Mouse (Mus musculus) heart, embryonic 16.5 days (tissue): Measurements from ENCODE around the gene Pdzd9. TPM values are rescaled to one million over a fixed set of nuclear protein-coding genes. Genes with fewer than 3 reads are reported as not detected.

Source experiments
- ATAC-seq: fragments of 200-750 bp; cut with Nextera tagmentation; replicated peaks from 2 replicates; pipeline ENCODE4 v1.8.0; 2017; ENCODE audit warnings: moderate number of reproducible peaks; ENCODE audit not compliant: insufficient read depth, low FRiP score; ENCODE audit errors: extremely low read depth
- H3K27ac ChIP-seq: fragments of 300-500 bp; sonication (generic); 2 replicates; pipeline ENCODE4 v1.5.1; 2014; ENCODE audit warnings: mild to moderate bottlenecking, low read length, control low read depth, moderate library complexity
- H3K27me3 ChIP-seq: fragments of 300-500 bp; sonication (generic); 2 replicates; pipeline ENCODE4 v1.6.1; 2014; ENCODE audit warnings: low read length, mixed read lengths; ENCODE audit not compliant: control insufficient read depth, insufficient read depth
- H3K36me3 ChIP-seq: fragments of 300-500 bp; sonication (generic); 2 replicates; pipeline ENCODE4 v1.6.1; 2014; ENCODE audit not compliant: control insufficient read depth, insufficient read depth
- H3K4me1 ChIP-seq: fragments of 300-500 bp; sonication (generic); 2 replicates; pipeline ENCODE4 v1.6.1; 2014; ENCODE audit warnings: low read length, mixed read lengths; ENCODE audit not compliant: control insufficient read depth, insufficient read depth
- H3K4me2 ChIP-seq: fragments of 300-500 bp; sonication (generic); 2 replicates; pipeline ENCODE4 v1.6.1; 2014; ENCODE audit warnings: low read depth, mild to moderate bottlenecking, control low read depth, low read length
- H3K4me3 ChIP-seq: fragments of 300-500 bp; sonication (generic); 2 replicates; pipeline ENCODE4 v1.5.1; 2014; ENCODE audit warnings: mild to moderate bottlenecking, control low read depth, low read length
- H3K9ac ChIP-seq: fragments of 300-500 bp; sonication (generic); 2 replicates; pipeline ENCODE4 v1.6.1; 2014; ENCODE audit warnings: low read length, control low read depth
- H3K9me3 ChIP-seq: fragments of 300-500 bp; sonication (generic); replicated peaks from 2 replicates; pipeline ENCODE4 v1.6.1; 2016; ENCODE audit warnings: low read length; ENCODE audit not compliant: control insufficient read depth
- WGBS: fragments of 180-500 bp; shearing (Covaris S2); extraction: QIAGEN DNeasy Blood & Tissue Kit; methylation state at CpG from one replicate; pipeline ENCODE4 v1.1.7; 2014; 5-methylcytosine and 5-hydroxymethylcytosine counted together
- polyA plus RNA-seq: library from polyadenylated mRNA; unstranded; fragments of >200 nt; fragmentation: Nextera tagmentation; extraction: Ambion mirVana; gene quantifications from 2 replicates; pipeline ENCODE4 v1.2.1, GENCODE M21; 2015

The Pdzd9 gene
- polyA plus RNA-seq, 1 experiment from 2014 or later: 0.46 TPM

GRCm38 (mm10) chr7:120620841-120621240 lies 49.3 kb downstream of the Pdzd9 start:
- Histone ChIP-seq H3K9me3 (no peaks in the 10 kb centered on the region; the same call in 1 of the 2 replicates), H3K36me3 (no peaks in the 10 kb centered on the region), H3K27ac (no peak overlapping the region), H3K27me3 (no peaks in the 10 kb centered on the region), H3K4me1 (no peaks in the 10 kb centered on the region), H3K4me2 (no peak overlapping the region), H3K9ac (no peak overlapping the region), H3K4me3 (no peak overlapping the region)
- WGBS: 80% methylated on average over 9 of the region's 9 CpGs
- ATAC-seq: no peak

GRCm38 (mm10) chr7:120620075-120620771 lies 49.9 kb downstream of the Pdzd9 start:
- H3K27me3 ChIP-seq: no peaks in the 10 kb centered on the region
- H3K27ac ChIP-seq: no peak overlapping the region
- H3K36me3 ChIP-seq: no peaks in the 10 kb centered on the region
- WGBS: 72% methylated on average over 8 of the region's 8 CpGs
- no peak overlapping the region for H3K4me3 ChIP-seq
- H3K9ac ChIP-seq: no peak overlapping the region
- no peak overlapping the region for H3K4me2 ChIP-seq
- H3K4me1 ChIP-seq: no peaks in the 10 kb centered on the region
- H3K9me3 ChIP-seq: no peaks in the 10 kb centered on the region; the same call in 1 of the 2 replicates
- no peak for ATAC-seq

Other genes with a start within 250 kb of the Pdzd9 start
- 524 and 529 TPM in 2 replicates for gene Uqcrc2, start 35.2 kb downstream of the Pdzd9 start, polyA plus RNA-seq
- 6.9 and 8.5 TPM in 2 replicates for gene Mosmo, start 7.3 kb upstream of the Pdzd9 start, polyA plus RNA-seq
- gene Vwa3a, start 69.0 kb upstream of the Pdzd9 start, polyA plus RNA-seq: 1.0 TPM in 2 replicates
- gene Gm5737, start 142.0 kb upstream of the Pdzd9 start, polyA plus RNA-seq: not detected in 2 replicates
- gene Eef2k, start 172.5 kb upstream of the Pdzd9 start, polyA plus RNA-seq: 35.8 and 42.5 TPM in 2 replicates
- gene Polr3e, start 247.4 kb upstream of the Pdzd9 start, polyA plus RNA-seq: 21.4 and 22.1 TPM in 2 replicates